Mouse (Mus musculus): Measurements from ENCODE around the gene Prss44. TPM values are rescaled to one million over a fixed set of nuclear protein-coding genes. Genes with fewer than 3 reads are reported as not detected.
A peak's percentile ranks its signal among the peaks of the same experiment; 100 is the strongest.
"Not testable (repeated sequence)": the region's sequence is repeated elsewhere in the genome, so short reads cannot be mapped to it uniquely, and the experiment has no call there.

Gene Prss44
- total RNA-seq (2021) = not detected
- long read RNA-seq, experiment 1 = 0 reads
- long read RNA-seq, experiment 2 = 0 reads

DNA sequence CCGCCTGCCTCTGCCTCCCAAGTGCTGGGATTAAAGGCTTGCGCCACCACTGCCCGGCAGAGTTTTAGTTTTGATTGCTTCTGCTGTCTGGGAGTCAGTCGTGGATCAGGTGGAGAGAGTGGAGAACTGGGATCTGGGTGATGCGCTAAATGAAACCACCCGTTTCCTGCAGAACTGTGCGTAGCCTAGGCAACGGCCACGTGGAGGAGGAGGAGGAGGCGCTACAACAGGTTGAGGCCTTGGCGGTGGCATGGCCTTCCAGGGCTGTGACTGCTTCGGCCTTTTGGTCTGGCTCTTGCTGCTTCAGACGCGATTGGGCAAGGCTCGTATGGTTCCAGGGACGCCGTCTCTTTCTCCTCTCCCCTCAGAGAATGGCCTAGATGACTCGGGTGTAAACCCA is at the start of gene Prss44:
Prss44 (plus strand) TSS at position 206 of the 400 bp plus-strand sequence.
- intact Hi-C loops (cut with DNase I; ENCODE audit: low total_unique reads) = no loop called here
- no peak for DNase-seq

DNA sequence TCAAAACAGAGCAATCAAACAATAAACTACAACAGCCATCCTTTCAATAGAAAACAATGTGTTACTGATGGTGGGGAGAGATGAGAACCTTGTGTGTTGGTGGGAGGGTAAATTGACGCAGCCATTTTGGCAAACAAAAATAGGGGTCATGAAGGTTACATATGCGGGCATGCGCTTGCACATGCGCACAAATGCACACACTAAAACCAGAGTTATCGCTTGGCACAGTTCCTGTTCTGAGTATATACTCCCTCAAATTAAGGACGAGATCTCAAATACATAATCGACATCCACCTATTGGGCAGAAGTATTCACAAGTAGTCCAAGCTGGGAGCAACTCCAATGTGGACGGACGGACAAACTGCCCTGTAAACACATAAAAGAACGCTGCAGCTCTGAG is 41.5 kb upstream of the Prss44 start:
- intact Hi-C loops (cut with DNase I; ENCODE audit: low total_unique reads) = no loop called here
- DNase-seq = no peak

DNA sequence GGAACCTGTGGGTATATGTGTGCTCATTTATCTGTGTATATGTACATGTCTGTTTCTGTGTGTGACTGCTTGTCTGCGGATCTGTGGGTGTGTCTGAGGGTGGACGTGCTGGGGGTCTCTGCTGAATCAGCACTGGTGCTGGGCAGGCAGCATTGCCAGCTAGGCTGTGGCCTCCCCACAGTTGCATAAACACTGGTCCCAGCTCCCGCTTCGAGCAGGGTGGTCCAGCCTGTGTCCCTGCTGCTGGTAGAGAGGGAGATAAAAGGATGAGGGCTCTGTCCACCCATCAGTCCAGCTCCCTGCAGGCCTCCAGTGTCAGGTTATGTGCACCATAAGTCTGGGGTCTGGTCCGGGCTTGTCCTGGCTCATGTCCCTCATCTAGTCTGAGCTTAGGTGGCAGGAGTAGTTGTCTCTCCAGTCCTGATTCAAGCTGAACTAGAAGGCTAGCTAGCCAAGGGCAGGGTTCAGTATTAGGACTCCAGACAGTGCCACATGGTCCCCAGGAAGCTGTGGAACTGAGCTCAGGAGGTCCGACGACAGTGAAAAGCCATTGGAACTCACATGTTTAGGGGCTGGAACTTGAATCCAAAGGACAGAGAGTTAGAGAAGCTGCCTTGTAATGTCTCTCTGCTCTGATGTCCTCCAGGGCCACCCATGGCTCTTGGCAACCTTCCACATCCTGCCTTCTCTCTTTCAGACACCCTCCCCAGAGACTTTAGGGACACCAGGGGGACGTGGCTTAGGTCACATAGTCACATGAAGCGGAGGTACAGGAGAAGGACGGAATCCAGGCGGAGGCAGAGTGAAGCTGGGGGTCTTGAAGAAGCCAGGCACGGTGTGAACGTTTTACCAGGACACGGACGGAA is 39.2 kb upstream of the Prss44 start:
- intact Hi-C loops (cut with DNase I; ENCODE audit: low total_unique reads) = loop anchor here (5.0 kb wide), 2 partner anchors 47 to 98 kb away; no protein-coding TSS in a partner anchor
- no peak for DNase-seq

DNA sequence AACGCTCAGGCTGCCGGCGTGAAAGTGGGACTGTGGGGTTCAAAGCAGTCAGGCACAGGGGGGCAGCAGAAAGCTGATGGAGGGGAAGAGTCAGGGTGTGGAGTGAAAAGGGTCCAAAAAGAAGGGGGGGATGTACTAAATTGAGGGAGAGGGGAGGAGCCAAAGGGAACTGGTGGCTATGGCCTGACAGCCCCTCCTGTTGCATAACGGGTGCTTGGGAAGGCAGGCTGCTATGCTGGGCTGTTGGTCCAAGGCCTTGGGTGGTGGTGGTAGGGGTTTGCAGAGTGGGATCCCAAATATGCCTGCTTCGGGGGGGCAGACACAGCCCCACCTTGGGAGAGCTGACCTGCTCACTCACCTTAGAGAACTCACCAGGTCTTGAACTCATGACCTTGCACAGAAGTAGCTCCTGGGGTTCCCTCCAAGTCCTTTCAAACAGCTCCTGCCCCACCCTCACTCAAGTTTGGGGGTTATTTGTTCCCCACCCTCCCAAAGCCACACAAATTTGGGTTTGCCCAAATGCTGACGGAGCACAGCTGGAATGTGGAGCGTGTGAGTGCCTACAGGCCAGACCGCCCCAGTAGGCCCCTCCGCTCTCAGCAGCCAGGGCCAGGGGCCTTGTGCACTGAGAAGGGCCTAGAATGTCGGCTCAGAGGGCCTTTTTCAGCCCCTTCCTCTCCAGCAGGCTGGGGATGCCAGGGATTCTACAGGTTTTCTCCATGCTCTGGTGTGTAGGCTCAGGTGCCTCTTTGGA is 38.3 kb upstream of the Prss44 start:
- intact Hi-C loops (cut with DNase I; ENCODE audit: low total_unique reads) = loop anchor here (5.0 kb wide), 2 partner anchors 48 to 97 kb away; no protein-coding TSS in a partner anchor
- no peak for DNase-seq

DNA sequence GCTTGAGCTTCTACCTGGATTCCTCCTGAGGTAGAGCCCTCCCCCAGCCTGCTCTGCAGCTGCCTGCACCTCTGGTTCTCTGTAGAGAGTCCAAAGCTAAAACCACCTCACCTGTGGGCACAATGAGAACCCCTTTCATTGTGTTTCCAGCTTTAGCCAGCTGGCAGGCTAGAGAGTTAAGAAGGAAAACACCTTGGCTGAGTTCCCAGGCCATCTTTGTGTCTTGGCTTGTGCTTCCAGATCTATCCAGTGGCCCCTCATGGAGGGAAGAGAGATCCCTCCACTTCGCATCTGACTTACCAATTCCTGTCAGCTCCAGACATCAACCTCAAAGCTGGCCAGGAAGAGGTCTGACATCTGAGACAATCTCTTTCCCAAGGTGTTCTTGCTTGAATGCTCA is 35.7 kb upstream of the Prss44 start:
- DNase-seq = no peak
- intact Hi-C loops (cut with DNase I; ENCODE audit: low total_unique reads) = loop anchor here (5.0 kb wide), 2 partner anchors 51 to 94 kb away; no protein-coding TSS in a partner anchor

DNA sequence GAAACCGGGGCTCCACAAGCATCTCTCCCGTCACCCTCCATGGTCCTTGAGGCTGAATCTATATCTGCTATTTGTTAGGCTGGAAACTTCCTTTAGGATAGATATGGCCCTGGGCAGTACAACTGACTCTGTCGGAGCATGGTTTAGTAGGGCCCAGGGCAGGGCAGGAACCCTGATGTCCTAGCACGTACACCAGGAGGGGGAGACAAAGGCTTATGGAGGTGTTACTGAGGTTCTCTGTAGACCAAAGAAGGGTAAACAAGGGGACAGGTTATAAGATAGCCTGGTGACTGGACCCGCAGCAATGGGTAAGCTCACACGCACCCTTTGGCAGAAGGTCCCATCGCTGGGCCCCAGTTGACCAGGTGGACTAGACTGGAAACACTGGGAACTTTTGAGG is 35.2 kb upstream of the Prss44 start:
- intact Hi-C loops (cut with DNase I; ENCODE audit: low total_unique reads) = loop anchor here (5.0 kb wide), 2 partner anchors 51 to 94 kb away; no protein-coding TSS in a partner anchor
- no peak for DNase-seq

DNA sequence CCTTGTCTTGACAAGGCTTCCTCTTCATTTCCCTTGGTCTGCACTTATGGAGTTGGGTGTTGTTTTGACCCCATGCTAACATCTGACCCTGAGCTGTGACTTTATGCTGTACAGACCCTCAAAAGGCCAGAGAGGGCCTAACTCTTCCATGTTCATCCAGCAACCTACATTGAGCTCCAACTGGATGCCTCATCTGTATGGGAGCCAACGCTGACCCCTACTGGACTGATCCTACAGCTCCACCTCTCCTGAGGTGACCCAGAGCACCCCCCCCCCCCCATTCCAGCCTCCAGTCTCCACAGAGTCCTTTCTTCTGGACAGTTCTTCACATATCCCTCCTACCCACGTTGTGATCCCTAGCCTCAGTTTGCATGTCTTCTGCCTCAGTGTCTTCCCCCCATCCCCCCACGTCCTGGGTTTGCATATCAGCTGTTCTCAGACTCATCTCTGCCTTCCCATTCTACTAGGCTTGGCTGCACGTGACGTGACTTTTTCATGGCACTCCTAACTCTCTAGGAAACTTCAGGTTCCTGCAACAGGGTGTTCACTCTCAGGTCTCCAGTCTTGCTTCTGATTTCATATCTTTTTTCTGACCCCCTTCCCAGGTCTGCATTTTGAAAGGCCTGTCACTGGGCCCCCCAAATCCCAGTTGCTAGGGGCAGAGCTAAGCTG is 34.4 kb upstream of the Prss44 start:
- intact Hi-C loops (cut with DNase I; ENCODE audit: low total_unique reads) = loop anchor here (5.0 kb wide), 2 partner anchors 52 to 93 kb away; no protein-coding TSS in a partner anchor
- DNase-seq = no peak

DNA sequence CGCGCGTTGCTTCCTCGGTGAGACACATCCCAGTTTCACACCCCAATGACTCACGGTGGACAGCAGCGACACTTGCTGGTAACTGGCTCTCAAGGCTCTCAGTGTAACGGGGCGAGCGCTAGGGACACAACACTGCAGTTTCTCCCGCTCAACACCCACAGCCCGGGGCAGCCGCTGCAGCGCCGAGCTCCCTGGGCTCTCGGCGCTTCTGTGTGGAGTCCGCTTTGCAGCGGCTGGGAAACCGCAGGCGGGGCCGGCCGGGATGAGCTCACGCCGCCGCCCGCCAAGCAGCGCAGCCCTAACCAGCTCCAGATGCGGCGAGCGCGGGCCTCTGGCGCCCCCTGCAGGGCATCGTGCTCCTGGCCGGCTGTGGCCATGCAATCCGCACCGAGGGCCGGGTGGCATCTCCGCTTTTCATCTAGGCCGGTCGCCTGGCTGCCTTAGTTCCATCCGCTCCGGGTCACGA is 32.5 kb upstream of the Prss44 start:
- DNase-seq = peak; percentile 96
- intact Hi-C loops (cut with DNase I; ENCODE audit: low total_unique reads) = loop anchor here (5.0 to 10.0 kb wide), 2 partner anchors 64 to 146 kb away; no protein-coding TSS in a partner anchor

DNA sequence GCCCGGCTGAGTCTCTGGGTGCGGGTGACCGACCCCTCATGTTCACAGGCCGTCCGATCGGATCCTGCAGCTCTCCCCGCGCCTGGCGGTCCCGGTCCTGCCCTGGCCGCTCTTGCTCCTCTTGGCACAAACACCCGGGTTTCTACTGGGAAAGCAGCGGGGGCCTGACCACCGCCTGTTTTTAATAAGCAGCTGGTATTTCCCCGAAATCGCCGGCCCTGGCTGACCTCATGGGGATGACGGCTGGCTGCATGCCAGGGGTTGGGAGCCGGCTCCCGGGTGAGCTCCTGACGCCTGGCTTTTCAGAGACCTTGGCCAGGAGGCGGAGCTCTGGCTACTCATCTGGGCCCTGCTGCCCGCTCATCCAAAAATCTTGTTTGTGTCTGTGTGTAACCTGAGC is 32.1 kb upstream of the Prss44 start:
- intact Hi-C loops (cut with DNase I; ENCODE audit: low total_unique reads) = loop anchor here (5.0 to 10.0 kb wide), 2 partner anchors 64 to 147 kb away; no protein-coding TSS in a partner anchor
- DNase-seq = peak; percentile 93

DNA sequence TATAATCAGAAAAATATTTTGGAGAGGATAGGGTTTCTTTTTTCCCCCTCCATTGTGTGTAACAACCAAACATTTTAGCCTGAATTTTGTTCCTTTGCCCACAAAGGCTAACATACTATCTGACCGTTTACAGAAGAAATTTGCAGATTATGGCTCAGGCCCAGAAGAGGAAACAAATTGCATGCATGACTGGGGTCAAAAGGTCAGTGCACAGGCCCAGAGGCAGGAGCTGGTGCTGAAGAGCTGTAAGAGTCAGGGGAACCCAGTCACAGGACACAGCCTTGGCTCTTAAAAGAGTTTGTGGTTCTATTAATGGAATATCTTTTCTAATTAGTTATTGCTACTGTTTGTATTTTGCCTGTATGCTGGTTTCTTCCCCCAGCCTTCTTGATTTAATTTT is 30.2 kb upstream of the Prss44 start:
- DNase-seq = no peak
- intact Hi-C loops (cut with DNase I; ENCODE audit: low total_unique reads) = loop anchor here (5.0 to 10.0 kb wide), 2 partner anchors 66 to 149 kb away; no protein-coding TSS in a partner anchor

DNA sequence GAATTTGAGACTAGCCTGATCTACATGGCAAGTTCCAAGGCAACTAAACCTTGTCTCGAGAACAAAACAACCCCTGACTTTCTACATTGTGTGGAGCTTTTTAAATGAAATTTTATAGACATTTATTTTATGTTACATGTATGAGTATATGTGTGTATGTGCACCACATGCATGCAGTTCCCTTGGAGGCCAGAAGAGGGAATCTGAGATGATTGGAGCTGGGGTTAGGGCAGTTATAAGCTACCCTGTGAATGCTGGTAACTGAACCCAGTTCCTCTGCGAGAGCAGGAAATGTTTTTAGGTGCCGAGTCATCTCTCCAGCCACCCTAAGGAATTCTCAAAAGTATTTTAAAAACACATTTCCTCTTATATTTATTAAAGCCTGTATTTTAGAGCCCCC is 25.6 kb upstream of the Prss44 start:
- intact Hi-C loops (cut with DNase I; ENCODE audit: low total_unique reads) = loop anchor here (10.0 kb wide), 1 partner anchor 153 kb away; no protein-coding TSS in a partner anchor
- DNase-seq = no peak

DNA sequence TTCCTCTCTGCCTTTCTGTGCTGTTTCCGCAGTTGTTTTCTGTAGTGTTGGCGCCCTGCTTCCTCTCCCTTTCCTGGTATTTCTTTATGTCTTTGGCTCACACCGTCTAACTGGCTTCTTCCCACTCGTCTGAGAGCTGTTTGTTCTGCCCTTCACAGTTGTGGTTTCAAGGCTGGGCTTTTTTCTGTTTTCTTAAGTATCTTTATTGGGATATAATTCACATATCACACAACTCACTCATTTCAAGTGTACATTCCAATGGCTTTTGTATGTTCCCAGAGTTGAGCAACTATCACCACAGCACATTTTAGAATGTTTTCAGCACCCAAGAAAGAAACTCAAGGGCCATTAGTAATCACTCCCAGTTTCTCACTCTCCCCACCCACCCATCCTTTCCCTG is 23.3 kb upstream of the Prss44 start:
- DNase-seq = no peak
- intact Hi-C loops (cut with DNase I; ENCODE audit: low total_unique reads) = no loop called here

DNA sequence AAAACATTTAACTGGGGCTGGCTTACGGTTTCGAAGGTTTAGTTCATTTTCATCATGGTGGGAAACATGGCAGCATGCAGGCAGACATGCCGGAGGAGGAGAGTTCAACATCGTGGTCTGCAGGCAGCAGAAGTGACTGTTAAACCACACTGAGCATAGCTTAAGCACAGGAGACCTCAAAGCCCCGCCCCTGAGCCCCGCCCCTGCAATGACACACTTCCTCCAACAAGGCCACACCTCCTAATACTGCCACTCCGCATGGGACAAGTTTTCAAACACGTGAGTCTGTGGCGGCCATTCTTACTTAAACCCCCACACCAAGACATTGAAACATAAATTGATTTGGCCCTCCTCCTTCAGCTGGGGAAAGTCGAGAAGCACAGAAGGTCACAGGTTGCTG is 16.8 kb upstream of the Prss44 start:
- intact Hi-C loops (cut with DNase I; ENCODE audit: low total_unique reads) = no loop called here
- no peak for DNase-seq

DNA sequence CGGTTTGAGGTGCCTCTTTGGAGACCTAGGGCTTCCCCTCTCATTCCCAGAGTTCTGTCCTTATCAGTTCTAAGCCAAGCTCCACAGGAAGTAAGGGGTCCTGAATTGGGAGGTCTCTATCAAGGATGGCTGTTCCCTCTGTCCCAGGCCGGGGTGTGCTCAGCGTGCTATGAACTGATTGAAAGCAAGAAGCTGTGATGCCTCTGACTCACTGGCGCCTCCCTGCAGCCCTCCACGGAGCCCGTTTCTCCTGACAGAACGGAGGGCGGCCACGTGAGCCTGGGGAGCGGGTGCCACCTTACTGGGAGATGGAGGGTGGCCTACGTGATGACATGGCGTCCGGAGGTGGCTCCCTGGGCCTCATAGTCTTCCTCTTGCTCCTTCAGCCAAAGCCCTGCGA is 15.9 kb upstream of the Prss44 start, which contains the start of gene Prss42:
Prss42 (plus strand) TSS at position 301 of the 400 bp plus-strand sequence.
- DNase-seq = no peak
- intact Hi-C loops (cut with DNase I; ENCODE audit: low total_unique reads) = no loop called here

DNA sequence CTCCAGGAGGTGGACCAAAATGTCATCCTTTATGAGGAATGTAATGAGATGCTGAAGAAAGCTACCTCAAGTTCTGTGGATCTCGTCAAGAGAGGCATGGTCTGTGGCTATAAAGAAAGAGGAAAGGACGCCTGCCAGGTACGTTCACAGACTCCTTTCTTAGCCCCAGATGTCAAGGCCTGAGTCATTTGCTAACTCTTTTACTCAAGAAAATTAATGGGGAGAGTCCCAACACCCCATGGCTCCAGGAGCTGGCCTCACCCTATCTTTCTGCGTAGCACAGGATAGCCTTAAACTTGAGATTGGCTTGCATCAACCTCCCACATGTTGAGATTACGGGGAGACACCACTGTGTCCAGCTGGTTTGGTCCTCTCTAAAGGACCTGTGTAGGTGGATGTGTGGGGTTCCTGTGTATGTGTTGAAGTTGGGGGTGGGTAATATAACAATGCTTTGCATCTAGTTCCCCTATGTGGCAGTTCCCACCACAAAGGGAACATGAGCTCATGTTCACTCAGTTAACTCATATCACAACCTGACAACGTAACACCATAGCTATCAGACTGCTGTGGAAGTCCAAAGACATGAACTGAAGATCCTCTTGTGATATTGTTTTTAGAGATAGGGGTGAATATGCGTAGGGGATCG is 12.8 kb upstream of the Prss44 start:
- intact Hi-C loops (cut with DNase I; ENCODE audit: low total_unique reads) = no loop called here
- DNase-seq = no peak

DNA sequence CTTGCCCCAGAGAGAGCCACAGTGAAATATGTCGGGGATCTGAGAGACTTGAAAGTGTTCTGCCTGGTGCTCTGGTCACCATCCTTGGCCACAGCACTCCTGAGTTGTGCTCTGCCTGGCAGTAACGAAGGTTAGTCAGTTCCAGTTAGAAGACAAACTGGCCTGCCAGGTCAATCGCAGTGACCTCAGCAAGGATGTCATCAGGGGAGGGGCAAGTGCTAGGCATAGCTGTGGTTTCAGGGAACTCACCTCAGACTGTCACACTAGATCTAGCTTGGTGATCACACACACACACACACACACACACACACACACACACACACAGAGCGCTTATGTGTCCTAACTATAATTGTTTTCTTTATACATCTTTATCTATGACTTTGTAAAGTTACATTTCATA is 10.5 kb upstream of the Prss44 start:
- no peak for DNase-seq
- intact Hi-C loops (cut with DNase I; ENCODE audit: low total_unique reads) = no loop called here

DNA sequence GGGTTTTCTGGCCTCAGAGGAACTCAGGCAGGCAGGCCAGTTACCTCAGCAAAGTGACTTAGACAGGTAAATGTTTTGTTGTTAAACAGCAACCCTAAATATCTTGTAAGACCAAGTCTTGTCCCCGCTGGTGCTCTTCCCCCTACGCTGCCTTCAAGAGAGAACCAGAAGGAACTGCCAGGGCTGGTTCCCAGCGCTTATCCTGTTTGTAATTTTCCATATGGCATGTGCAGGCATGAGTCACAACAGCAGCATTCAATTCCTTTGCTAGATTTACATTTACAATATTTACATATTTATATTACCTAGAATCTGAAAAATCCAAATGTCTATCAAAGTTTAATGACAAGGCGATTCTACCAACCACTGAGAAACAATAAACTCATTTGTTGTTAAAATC is 3.7 kb upstream of the Prss44 start:
- intact Hi-C loops (cut with DNase I; ENCODE audit: low total_unique reads) = no loop called here
- DNase-seq = no peak

DNA sequence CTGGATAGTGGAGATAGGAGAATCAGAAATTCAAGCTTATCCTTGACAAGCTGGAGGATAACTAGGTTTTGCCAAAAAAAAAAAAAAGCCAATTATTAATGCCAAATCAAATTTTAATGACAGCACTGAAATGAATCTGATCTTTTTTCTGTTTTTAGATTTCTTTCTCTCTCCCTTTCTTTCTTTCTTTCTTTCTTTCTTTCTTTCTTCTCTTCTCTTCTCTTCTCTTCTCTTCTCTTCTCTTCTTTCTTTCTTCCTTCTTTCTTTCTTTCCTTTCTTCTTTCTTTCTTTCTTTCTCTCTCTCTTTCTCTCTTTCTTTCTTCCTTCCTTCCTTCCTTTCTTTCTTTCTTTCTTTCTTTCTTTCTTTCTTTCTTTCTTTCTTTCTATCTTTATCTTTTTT is 6.8 kb downstream of the Prss44 start:
- DNase-seq; intact Hi-C loops (cut with DNase I; ENCODE audit: low total_unique reads): not testable (repeated sequence)

DNA sequence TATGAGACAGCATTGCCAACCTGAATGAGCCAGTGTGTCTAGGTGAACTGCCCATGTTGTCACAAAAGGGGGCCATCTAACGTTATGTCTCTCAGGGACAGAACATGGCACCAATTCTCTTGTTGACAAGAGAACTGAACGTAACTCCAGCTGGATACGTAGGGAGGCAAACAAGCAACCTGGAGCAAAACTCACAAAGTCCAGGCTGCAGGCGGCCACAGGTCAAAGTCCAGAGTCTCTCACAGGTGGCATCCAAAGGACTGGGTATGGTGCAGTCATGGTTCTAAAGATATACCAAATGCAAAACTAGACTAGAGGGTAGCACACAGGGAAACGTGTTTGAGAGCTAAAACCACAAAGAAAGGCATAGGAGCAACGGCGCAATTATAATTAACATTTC is 7.6 kb downstream of the Prss44 start:
- no peak for DNase-seq
- intact Hi-C loops (cut with DNase I; ENCODE audit: low total_unique reads) = no loop called here

Measured in gastrocnemius, postnatal 14 days (tissue).